Mouse (Mus musculus): ENCODE data around the gene Dhx32. TPM values are rescaled to one million over a fixed set of nuclear protein-coding genes. Genes with fewer than 3 reads are reported as not detected.

The Dhx32 gene
- polyA plus RNA-seq, 1 experiment from 2014 or later = 89.5 TPM

Other genes starting within 250 kb of the Dhx32 start
- 0.13 TPM in 1 of 2 replicates, not detected in the other for gene Tex36, start 180.6 kb downstream of the Dhx32 start, polyA plus RNA-seq (2015; fragmentation: Nextera tagmentation; extraction: Ambion mirVana)
- gene Edrf1, start 145.2 kb downstream of the Dhx32 start, polyA plus RNA-seq (2015; fragmentation: Nextera tagmentation; extraction: Ambion mirVana) = 13.7 and 14.1 TPM in 2 replicates
- 0.07 TPM in 1 of 2 replicates, not detected in the other for gene Mmp21, start 102.7 kb downstream of the Dhx32 start, polyA plus RNA-seq (2015; fragmentation: Nextera tagmentation; extraction: Ambion mirVana)
- gene Bccip, start 73.4 kb downstream of the Dhx32 start, polyA plus RNA-seq (2015; fragmentation: Nextera tagmentation; extraction: Ambion mirVana) = 134 and 158 TPM in 2 replicates
- 33.5 and 37.2 TPM in 2 replicates for gene Uros, start 72.7 kb downstream of the Dhx32 start, polyA plus RNA-seq (2015; fragmentation: Nextera tagmentation; extraction: Ambion mirVana)
- gene Fank1, start 5.9 kb downstream of the Dhx32 start, polyA plus RNA-seq (2015; fragmentation: Nextera tagmentation; extraction: Ambion mirVana) = 0.54 and 0.56 TPM in 2 replicates